Mouse (Mus musculus) central nervous system, embryonic 18 days (tissue): ENCODE data around the gene Mael. TPM values are rescaled to one million over a fixed set of nuclear protein-coding genes. Genes with fewer than 3 reads are reported as not detected.

Source experiments
- polyA plus RNA-seq: library from polyadenylated mRNA; depleted of rRNA; stranded (reverse); fragments of >200 nt; gene quantifications from 2 replicates; pipeline ENCODE4 v1.2.3, GENCODE M21; 2012; rRNA removed

Gene Mael
- 0.04 and 0.07 TPM in 2 replicates for polyA plus RNA-seq

DNA sequence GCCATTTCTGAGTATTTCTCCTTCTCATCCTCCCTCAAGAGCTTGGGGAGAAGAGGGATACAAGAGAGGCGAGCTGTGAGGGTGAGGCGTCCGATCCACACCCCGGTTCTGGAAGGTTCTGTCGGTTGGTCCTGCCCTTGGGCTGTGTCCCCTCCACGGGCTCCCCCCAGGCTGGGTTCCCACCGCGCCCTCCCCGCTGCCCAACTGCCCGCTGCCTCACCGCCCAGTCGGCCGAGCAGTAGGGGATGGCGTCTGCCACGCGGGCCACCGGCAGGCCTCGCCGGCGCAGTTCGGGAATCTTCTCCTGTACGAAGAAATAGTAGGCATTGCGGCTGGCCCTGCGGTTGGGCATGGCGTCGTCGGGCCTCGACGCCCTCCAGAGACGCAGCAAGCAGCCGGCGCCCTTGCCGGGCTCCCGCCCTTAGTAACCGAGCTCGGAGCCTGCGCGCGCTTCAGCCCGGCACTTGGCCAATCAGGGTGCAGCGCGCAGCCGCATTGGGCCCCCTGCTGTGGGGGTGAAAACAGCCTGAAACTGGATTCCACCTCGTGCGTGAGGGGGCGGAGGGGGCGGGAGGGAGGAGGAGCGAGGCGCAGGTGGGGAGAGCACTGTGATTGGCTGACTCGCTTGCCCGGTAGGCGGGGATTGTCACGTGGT, at the start of gene Mael:
Gene Mael, minus strand, starts transcription at position 433 of the 655 bp plus-strand sequence.

DNA sequence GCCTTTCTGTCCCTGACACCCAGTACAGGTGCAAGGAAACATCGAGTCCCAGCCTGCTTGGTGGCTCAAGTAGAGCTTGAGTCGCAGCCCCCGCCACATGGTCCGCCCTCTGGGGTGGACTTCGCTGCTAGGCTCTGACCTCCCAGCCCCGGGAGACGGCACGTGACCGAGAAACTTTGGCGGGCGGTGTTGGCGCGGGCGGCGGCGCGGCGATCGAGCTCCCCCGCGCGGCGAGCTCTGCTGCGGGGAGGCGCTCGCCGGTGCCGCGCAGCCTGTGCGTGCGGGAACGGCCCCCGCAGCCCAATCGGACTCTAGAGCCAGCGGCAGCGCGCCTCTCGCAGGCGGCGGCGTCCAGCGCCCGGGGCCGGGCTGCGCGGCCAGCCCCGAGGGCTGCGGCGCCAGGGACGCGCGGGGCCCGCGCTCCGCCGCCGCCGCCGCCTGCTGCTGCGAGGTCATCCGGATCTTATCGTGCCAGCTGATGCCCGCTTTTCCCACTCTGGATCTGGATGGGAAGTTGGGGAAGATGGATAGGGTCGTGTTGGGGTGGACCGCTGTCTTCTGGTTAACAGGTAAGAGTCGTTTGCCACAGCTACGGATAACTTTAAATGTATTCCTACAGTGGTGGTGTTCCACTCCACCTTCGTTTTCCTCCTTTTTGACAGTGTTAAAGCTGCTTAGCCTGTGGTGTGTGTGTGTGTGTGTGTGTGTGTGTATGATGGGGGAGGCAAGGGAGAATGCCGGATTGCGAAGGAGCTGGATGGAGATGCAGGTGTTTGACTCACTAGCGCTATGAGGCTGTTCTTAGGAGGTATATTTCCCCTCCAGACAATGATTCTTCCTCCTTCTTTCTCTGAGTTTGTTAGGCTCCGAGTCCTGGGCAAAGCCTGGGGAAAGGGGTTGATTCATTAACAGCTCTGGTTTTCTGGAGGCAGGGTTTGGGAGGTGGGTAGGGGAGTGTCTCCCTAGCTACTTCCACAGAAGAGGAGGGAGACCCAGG, 15.6 kb upstream of the Mael start, which contains the start of gene Ildr2:
Gene Ildr2, plus strand, starts transcription at position 242 of the 997 bp plus-strand sequence.

Other genes with a start within 250 kb of the Mael start
- gene Pou2f1, start 236.1 kb downstream of the Mael start, polyA plus RNA-seq = 10.9 and 11.9 TPM in 2 replicates
- gene Dusp27, start 110.8 kb downstream of the Mael start, polyA plus RNA-seq = 0.47 and 0.74 TPM in 2 replicates
- gene Gpa33, start 108.5 kb downstream of the Mael start, polyA plus RNA-seq = 0.08 and 0.13 TPM in 2 replicates
- gene Ildr2, start 15.4 kb upstream of the Mael start, polyA plus RNA-seq = 6.3 and 6.6 TPM in 2 replicates
- gene Tada1, start 140.3 kb upstream of the Mael start, polyA plus RNA-seq = 79.8 and 80.3 TPM in 2 replicates
- gene Pogk, start 171.1 kb upstream of the Mael start, polyA plus RNA-seq = 44.9 and 46.3 TPM in 2 replicates